Mouse (Mus musculus) telencephalon, adult 2 months (tissue): ENCODE measurements around the gene Apmap.
"Not testable (repeated sequence)": the region's sequence is repeated elsewhere in the genome, so short reads cannot be mapped to it uniquely, and the experiment has no call there.

Experiments used
- DNase-seq: peaks from one replicate; pipeline ENCODE4 v3.0.0-alpha.2; 2011; ENCODE audit warnings: low read depth, low spot score

The Apmap gene

DNA sequence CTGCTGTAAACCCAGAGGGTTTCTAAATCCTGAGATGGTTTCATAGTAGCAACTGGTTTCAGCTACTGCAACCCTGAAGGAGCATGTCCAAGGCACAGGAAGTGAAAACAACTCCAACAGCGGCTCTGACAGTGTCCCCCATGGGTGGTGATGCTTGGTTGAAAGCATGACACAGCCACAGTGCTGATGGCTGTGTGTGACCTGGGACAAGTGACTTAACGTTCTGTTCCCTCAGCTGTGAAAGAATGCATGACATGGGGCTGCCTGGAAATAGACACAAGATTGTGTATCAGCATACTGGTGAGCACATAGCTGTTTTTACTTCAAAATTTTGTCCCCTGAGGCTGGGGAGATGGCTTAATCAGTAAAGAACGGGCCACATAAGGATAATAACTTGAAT, 13.3 kb upstream of the Apmap start:
- no peak for DNase-seq

GRCm38 (mm10) chr2:150610097-150610496, 1.7 kb upstream of the Apmap start:
- DNase-seq: no peak

DNA sequence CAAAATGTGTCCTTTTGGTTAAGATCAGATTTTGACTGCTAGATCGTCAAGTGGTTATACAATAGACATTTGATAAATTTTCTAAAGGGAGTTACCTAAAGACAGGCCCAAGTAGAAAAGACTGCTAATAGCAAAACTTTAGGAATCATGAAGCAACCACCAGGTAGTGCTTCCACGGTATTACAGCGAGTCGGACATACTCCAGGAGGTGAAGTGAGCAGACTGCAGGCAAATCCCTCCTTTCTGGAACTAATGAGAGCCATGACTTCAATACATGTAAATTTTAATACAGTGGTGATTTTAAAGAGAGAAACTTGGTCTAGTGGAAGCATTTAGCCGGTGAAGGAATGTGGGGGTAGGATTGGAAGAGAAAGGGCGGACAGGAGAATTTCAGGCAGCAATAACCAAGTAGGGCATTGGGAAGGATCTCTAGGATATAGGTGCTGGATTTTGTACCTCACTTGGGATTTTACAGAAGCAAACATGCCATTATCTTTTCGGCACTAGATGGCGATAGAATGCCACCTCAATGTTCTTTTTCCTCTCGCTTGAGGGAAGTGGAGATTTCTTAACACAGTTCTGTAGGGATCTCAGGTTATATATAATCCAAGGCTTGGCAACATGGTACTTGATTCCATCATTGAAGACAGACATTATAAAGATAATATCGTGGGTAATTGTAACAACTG, 649 bp upstream of the Apmap start:
- DNase-seq: peak; percentile 79

- DNase-seq: no peak
Measured at GRCm38 (mm10) chr2:150607086-150607485, 1.3 kb downstream of the Apmap start.

DNA sequence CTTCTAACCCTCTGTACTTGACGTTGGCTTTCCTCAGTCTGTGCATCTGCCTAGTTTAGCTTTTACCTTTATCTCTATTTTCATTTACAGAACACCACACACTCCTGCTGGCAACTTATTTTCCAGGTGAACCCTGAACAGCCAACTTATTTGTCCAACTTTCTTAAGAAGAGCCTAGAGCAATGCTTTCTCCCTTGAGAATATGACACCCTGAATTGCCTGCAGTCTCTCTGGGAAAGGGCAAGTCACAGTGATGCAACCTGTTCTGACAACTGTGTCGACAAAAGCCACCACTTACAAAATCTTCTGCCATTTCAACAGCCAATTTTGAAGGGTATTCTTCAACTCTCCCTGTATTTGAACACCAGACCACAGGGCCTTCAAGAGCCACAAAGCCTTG, 3.6 kb downstream of the Apmap start:
- DNase-seq: no peak

GRCm38 (mm10) chr2:150602166-150602565, 6.2 kb downstream of the Apmap start:
- no peak for DNase-seq

DNA sequence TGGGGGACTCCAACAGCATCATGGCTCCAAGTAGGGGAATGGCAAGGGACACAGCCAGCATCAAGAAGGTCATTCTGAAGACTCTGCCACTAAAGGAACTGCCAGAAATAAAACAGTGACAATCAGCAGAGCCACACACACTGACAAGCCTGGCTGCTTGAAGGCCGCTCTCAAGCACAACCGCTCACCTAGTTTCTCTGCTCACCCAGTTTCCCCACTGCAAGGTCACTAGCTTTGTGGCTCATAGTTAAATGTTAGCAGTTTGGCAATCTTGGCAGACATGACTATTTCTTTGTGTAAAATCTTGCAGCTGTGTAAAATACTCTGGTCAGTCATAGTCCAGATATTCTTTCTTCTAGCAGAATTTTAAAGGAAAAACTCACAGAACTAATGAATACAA, 8.1 kb downstream of the Apmap start:
- DNase-seq: no peak

DNA sequence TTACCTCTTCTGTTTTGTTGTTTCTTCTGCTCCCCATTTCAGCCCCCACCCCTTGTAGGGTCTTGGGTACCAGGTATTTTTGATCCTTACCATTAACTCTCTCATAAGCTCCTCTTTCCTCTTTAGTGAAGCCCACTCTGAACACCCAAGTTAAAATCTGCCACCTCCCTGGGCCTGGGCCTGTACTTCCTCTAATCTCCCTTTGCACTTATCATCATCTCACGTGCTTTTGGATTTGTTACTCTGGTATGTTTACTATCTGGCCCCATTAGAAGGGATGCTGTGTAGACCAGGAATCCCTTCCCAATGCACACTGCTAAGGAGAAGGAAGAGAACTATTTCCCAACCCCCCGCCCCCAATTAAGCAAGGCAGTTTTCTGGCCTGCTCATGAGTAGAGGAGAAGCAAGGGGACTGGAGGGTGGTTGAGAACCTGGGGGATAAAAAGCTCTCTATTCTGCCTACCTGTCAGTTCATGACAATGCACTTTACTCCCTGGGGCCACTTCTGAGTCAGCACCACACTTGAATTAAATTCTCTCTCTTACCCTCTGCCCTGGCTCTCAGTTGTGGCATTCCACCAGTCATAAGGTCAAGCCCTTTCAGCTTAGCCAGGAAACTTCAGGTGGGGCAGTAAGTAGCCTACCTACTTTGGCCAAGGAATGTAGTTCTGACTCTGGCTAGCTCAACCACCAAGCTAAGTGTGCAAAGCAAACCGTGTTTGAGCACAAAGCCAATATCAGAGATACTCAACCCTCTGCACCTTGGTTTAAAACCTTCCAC, 12.8 kb downstream of the Apmap start:
- DNase-seq: no peak

DNA sequence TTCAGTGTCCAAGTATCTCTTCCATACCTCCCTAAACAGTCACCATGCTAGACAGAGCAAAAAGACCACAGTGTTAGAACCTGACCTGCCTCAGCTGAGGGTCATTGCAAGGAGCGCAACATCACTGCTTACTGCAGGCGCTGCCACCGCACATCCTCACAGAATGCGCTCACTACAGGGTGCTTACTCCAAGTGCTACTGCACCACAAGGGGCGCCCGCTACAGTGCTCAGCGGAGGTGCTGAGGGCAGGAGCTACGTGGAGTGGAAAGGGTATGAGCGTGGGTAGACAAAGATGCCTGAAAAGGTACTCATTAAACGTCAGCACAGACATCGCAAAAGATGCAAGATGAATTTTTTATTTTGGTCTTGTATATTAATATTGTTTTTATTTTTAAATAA, 19.3 kb downstream of the Apmap start:
- no peak for DNase-seq

- DNase-seq: no peak
Measured at GRCm38 (mm10) chr2:150579628-150580027, 28.7 kb downstream of the Apmap start.

GRCm38 (mm10) chr2:150578603-150579002, 29.8 kb downstream of the Apmap start:
- no peak for DNase-seq

DNA sequence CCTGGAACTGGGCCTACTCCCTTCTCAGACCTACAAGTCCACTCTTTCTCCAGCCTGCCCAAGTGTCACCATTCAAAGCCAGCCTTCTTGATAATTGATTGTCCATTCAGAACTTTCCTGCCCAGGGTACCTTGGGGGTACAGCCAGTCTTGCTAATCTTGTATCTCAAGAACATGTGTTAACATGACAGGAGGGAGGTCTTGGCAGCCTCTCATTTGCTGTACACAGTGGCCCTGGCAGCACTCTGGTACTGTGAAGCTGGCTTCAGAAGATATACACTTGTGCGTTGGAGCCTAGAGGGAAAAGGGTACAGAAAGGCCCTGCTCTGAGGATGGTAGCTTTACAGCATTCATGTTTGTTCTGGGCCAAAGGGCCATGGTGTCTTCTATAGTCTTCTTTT, 32.1 kb downstream of the Apmap start:
- DNase-seq: no peak

- no peak for DNase-seq
Measured at GRCm38 (mm10) chr2:150572463-150572862, 35.9 kb downstream of the Apmap start.

DNA sequence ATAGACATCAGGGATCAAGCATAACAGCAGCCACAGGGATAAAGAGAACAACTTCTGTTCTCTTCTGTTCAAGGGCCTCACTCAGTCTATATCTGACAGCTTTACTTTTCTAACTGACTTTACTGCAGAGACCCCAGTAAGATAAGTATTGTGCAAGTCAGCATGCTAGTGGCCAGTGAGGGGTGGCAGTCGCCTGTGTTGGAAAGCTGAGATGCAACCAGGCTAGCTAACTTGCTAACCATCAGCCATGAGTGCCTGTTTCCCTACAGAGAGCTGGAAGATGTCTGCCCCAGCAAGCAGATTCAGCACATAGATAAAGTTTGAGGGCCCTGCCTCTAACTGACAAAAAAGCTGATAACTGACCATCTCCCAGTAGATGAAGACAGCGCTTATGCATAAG, 37.6 kb downstream of the Apmap start:
- no peak for DNase-seq

DNA sequence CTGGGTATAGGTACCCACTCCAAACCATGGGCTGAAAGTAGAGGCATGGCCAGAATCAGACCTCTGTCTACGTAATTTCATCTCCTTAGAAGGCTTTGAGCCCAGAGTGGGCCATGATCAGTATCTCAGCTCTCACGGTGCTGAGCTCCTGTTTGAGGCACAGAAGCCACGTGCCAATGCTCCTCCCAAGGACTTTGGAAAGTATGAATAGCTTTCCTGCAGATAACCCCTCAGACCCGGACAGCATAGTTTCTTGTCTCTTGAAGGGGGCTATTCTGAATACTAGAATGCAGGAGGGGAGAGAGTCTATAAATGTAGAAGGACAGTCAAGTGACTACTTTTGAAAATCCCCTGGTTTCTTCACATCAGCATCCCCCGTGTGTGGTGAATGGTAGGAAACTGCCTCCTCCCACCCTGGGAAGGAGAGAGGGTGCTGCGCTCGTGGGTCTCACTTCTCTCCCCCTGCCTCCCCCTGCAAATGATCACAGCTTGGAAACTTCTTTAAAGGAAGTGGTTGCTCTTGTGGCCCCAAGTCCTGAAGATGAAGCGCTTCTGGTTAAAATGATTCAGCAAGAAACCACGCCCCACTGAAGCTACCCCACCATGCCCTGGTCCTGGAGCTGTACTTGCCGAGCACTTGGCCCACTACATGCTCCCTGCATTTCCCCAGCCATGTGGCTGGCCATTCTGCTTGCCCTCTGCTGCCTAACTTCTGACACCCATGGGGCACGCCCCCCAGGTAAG, 38.3 kb downstream of the Apmap start, which contains the start of gene Cst7:
Cst7 (plus strand) TSS at position 569 of the 744 bp plus-strand sequence.
- DNase-seq: no peak

GRCm38 (mm10) chr2:150567051-150567450, 41.3 kb downstream of the Apmap start:
- DNase-seq: no peak

GRCm38 (mm10) chr2:150558568-150558967, 49.8 kb downstream of the Apmap start:
- no peak for DNase-seq

DNA sequence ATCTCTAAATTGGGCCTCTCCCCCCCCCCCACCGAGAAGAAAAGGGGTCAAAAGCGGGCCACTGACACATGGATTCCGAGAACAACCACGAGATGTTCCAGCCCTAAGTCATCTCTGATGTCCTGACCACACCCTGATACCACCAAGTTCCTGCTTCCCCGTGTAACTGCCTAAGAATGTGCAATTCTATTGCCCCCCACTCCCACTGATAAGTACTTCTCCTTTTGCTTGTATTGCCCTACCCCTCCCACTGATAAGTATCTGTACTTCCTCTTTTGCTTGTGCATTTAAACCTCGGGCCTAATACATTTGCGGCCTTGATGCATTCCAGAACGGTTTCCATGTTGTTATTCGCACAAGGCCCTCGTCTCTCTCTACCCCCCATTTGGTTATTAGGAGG, 58.8 kb downstream of the Apmap start:
- not testable (repeated sequence) for DNase-seq
